Mouse (Mus musculus) heart, adult 2 months (tissue): Measurements from ENCODE around the gene Parm1.

ENCODE experiments used
- CTCF ChIP-seq: fragments of 200-600 bp; IDR thresholded peaks from 2 replicates; pipeline ENCODE4 v1.8.1; 2022; ENCODE audit warnings: antibody characterized with exemption, mild to moderate bottlenecking, moderate library complexity
- POLR2A ChIP-seq: fragments of 200-500 bp; IDR thresholded peaks from 2 replicates; pipeline ENCODE4 v1.6.1; 2011; ENCODE audit warnings: mild to moderate bottlenecking, low read depth, low read length, control low read depth; ENCODE audit not compliant: insufficient read depth

DNA sequence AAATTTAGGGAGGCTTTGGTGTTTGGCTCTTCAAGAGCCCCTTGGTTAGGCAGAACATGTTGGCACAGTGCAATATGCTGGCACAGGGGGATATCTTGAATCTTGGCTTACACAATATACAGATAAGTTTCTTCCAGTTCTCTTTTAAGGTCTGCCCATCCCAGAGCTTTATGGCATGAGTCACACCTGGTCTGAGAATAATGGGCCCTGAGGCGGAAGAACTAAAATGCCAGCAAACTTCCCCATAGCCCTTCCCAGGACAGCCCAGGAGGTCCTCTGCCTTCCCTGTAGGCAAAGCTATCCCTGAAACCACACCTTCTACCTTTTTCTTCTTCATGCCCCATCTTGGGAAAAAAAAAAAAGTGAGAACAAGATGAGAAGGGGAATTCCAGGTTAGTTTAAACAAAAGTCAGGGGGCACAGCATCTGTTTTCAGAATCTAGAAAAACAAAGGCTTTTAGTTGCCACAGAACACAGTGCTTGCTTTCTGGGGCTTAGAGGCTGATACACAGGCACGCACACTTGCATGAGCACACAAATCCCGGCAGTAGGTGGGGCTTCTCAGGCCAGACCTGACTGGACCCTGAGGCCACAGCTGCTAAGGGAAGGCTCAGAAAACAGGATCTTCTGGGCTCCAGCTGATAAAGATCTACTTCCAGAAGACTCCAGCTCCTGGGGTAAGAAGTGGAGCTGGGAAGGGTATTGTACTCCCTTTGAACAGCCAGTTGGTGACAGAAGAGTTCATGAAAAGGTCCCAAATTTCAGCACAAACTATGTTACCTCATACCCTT, 92.3 kb downstream of the Parm1 start:
- no peak for TF ChIP-seq CTCF
- TF ChIP-seq POLR2A = no peak
